ENCODE assay signal across 17 mouse cellular contexts in the genomic region with DNA sequence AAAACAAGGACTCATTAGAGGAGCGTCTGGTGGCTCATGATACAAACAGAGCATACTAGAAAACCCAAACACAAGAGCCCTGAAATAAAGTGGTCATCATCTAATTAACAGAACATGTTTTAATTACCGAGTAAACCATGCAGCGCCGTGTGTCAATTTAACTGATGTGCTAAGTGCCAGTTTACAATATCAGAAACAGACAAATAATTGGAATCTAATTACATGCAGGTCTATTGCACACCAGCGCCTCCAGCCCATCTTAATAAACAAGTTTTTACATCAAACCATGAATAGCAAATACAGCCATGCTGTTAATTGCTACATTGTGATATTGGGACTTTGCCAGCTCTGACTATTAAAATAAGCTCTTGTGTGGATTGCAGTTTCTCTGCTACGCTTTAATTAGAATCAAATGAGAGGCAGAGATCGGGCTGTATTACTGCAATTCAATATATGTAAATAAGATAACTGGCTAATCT.
DNase-seq lines count a peak whose midpoint lies in the region; ATAC-seq and TF ChIP-seq lines count a peak whose summit lies in the region.
"Had no signal": no experiment of that assay in that cellular context is flagged by ENCODE, and none has a peak within 500 bp of the region (broad histone marks: within the 10 kb centered on the region; RNA-seq: fewer than 3 reads in every experiment).

No protein-coding gene starts in this region.

- peaks cover 25% of the 10 kb centered on the region for H3K4me1 ChIP-seq in forebrain, embryonic 13.5 days
- peaks cover 5% of the 10 kb centered on the region; the same call in 1 of the 2 replicates for H3K4me1 ChIP-seq in hindbrain, postnatal 0 days (ENCODE audit: insufficient read depth, low read length)
- H3K4me1 ChIP-seq: heart, embryonic 10.5 days; intestine, embryonic 15.5 days had no signal

- no peaks in the 10 kb centered on the region for H3K36me3 ChIP-seq in forebrain, embryonic 13.5 days (ENCODE audit: poor library complexity, severe bottlenecking)
- no peaks in the 10 kb centered on the region for H3K36me3 ChIP-seq in hindbrain, postnatal 0 days (ENCODE audit: insufficient read depth, low read length)
- H3K36me3 ChIP-seq: heart, embryonic 10.5 days; intestine, embryonic 15.5 days had no signal

- no peak overlapping the region for H3K9ac ChIP-seq in forebrain, embryonic 13.5 days
- H3K9ac ChIP-seq in hindbrain, postnatal 0 days (replicated peaks; ENCODE audit: low read length) = no peak overlapping the region
- H3K9ac ChIP-seq: intestine, embryonic 15.5 days; lung, embryonic 14.5 days had no signal

- no peak overlapping the region for H3K27ac ChIP-seq in layer of hippocampus, adult 2 months
- no peak overlapping the region for H3K27ac ChIP-seq in forebrain, embryonic 13.5 days
- no peak overlapping the region for H3K27ac ChIP-seq in hindbrain, postnatal 0 days
- H3K27ac ChIP-seq in gastrocnemius, adult 2 months = no peak overlapping the region
- H3K27ac ChIP-seq: heart, embryonic 10.5 days; intestine, embryonic 15.5 days; kidney, postnatal 0 days had no signal

- no peak overlapping the region; the same call in 1 of the 2 replicates for H3K4me3 ChIP-seq in layer of hippocampus, adult 2 months
- no peak overlapping the region for H3K4me3 ChIP-seq in forebrain, embryonic 13.5 days
- no peak overlapping the region for H3K4me3 ChIP-seq in hindbrain, postnatal 0 days (ENCODE audit: low read length)
- no peak overlapping the region for H3K4me3 ChIP-seq in gastrocnemius, adult 2 months
- H3K4me3 ChIP-seq: heart, embryonic 10.5 days; intestine, embryonic 15.5 days had no signal

- H3K4me2 ChIP-seq in forebrain, embryonic 13.5 days = no peak overlapping the region
- H3K4me2 ChIP-seq in hindbrain, postnatal 0 days (ENCODE audit: low read depth, low read length) = no peak overlapping the region
- H3K4me2 ChIP-seq: intestine, embryonic 15.5 days; lung, embryonic 14.5 days had no signal

- TF ChIP-seq CTCF in layer of hippocampus, adult 2 months (conservative IDR thresholded peaks at IDR 0.05) = no peak
- no peak for TF ChIP-seq CTCF in hindbrain, postnatal 0 days (IDR thresholded peaks at IDR 0.05; ENCODE audit: low read depth)
- TF ChIP-seq CTCF in gastrocnemius, adult 2 months (IDR thresholded peaks at IDR 0.05) = no peak

- ATAC-seq in forebrain, embryonic 13.5 days = peak; percentile 96
- ATAC-seq in hindbrain, postnatal 0 days = peak; percentile 43; the same call in 1 of the 2 replicates
- ATAC-seq: intestine, embryonic 15.5 days had no signal

- WGBS in forebrain, embryonic 13.5 days = 19% methylated on average over 7 of the region's 7 CpGs
- WGBS in hindbrain, postnatal 0 days = 23% methylated on average over 7 of the region's 7 CpGs

- peaks cover 56% of the 10 kb centered on the region for H3K27me3 ChIP-seq in forebrain, embryonic 13.5 days
- no peaks in the 10 kb centered on the region for H3K27me3 ChIP-seq in hindbrain, postnatal 0 days (ENCODE audit: insufficient read depth, low read length)
- H3K27me3 ChIP-seq: intestine, embryonic 15.5 days had no signal

- H3K9me3 ChIP-seq in forebrain, embryonic 13.5 days (replicated peaks) = no peaks in the 10 kb centered on the region
- H3K9me3 ChIP-seq in hindbrain, postnatal 0 days (ENCODE audit: low read length) = no peaks in the 10 kb centered on the region
- H3K9me3 ChIP-seq: heart, embryonic 10.5 days; intestine, embryonic 15.5 days had no signal

- intact Hi-C loops in gastrocnemius, adult 2 months (cut with DNase I) = no loop called here

- peak; percentile 11 to 15 for DNase-seq in layer of hippocampus, adult 2 months (ENCODE audit: low spot score in 2 of 2)
- no peak for DNase-seq in layer of hippocampus, postnatal 36 days
- DNase-seq in hindbrain, postnatal 0 days (ENCODE audit: low spot score) = peak; percentile 82
- DNase-seq in retina, embryonic 14.5 days (ENCODE audit: low spot score) = peak; percentile 55
- no peak for DNase-seq in testis, postnatal 14 days (ENCODE audit: low spot score)
- no peak for DNase-seq in gastrocnemius, adult 2 months
- DNase-seq in adrenal gland, adult (ENCODE audit: inconsistent age in 2 of 2, low spot score in 1 of 2) = no peak
- DNase-seq: adrenal gland, adult 8-10 months; cerebellum, adult 9-11 months; heart, postnatal 14 days; liver; thymus, postnatal 14 days had no signal

Comparison
In these comparisons a context has a peak if more than half of its experiments do, and no peak if none do; other contexts are left out.
1. DNase-seq: peak in layer of hippocampus, adult 2 months (2 of 2), hindbrain, postnatal 0 days (single experiment) and retina, embryonic 14.5 days (single experiment); none in layer of hippocampus, postnatal 36 days (0 of 2), testis, postnatal 14 days (single experiment), gastrocnemius, adult 2 months (single experiment) and adrenal gland, adult (0 of 2).